Mouse (Mus musculus) monocyte, adult 5-6 weeks (primary cell): ENCODE results near the gene Pth2. TPM values are rescaled to one million over a fixed set of nuclear protein-coding genes. Genes with fewer than 3 reads are reported as not detected.
A peak's percentile ranks its signal among the peaks of the same experiment; 100 is the strongest.

ENCODE experiments used
- ATAC-seq: fragments of 153-309, 156-312 bp; replicated peaks from 2 replicates; pipeline ENCODE4 v1.8.0; 2017; ENCODE audit warnings: mild to moderate bottlenecking; ENCODE audit not compliant: low TSS enrichment, insufficient number of reproducible peaks, severe bottlenecking, poor library complexity, low FRiP score
- total RNA-seq: library from RNA; stranded (forward); fragments of 200-1000, 200-491, 200-594 nt; gene quantifications from 3 replicates; pipeline ENCODE4 v1.2.3, GENCODE M21; 2017

The Pth2 gene
- total RNA-seq = not detected in 3 replicates

DNA sequence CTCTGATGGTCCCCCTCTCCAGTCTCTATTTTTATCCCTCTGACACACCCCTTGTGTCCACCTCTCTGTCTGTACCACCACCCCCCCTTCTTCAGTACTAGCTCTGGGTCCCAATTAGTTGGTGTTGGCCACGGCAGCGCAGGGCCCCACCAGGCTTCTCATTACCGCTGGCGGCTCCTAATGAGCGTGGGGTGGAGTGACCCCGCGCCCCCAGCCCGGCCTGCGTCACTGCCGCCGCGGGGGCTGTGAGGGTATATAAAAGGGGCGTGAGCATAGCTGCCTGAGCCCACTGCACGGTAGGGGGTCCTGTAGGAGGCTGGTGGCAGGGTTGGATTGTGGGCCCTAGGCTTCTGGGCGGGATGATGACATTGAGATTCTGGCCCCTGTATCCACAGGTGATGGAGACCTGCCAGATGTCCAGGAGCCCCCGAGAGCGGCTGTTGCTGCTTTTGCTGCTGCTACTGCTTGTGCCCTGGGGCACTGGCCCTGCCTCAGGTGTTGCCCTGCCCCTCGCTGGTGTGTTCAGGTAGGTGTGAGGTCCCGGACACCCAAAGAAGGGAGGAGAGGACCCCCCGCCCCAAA, at the start of gene Pth2:
TSS of gene Pth2 (plus strand) at position 100 of the 582 bp plus-strand sequence.
- no peak for ATAC-seq

DNA sequence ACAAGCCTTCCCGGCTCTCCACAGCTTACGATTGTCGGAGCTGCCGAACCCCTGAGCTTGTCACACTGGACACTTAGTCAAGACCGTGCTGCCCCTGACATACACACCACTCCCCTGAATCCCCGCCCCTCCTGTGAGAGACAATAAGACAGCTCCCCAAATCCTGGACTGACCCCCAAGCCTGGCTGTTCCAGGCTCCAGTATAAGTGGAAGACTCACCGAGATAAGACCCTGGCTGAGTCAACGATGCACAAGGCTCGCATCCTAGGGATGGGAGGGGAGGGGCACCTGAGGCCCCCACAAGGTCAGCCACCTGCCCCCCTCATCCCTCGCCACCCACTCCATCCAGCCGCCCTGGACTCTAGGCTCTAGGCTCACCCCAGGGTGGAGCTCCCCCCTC, 48.9 kb upstream of the Pth2 start:
- ATAC-seq = no peak

DNA sequence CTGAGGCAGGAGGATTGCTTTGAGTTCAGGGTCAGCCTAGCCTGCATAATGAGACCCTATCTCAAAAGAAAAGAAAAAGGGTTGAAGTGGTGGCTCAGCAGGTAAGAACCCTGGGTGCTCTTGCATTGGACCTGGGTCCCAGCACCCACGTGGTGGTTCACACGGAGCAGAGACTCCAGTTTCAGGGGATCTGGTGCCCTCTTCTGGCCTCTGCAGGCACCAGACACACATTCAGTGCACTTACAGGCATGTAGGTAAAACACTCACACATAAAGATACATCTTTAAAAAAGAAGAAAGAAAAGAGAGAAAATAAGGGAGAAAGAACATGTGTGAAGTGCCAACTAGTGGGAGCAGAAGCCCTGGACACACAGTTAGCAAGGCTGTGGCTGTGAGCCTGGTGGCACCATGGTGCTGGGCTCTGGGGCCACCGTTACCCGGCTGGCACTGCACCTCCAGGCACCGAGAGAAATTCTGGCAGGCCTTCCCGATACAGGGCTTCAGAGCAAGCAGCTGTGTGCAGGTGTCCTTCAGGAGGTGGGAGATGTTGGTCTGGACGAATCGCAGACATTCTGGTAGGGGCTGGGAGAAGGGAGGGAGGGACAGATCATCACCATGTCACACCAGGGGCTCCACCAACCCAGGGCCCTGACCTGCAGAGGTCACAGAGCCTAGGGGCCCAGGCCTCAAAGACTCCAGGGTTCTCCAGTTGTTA, 47.2 kb upstream of the Pth2 start:
- no peak for ATAC-seq

GRCm38 (mm10) chr7:45134544-45135026, 46.2 kb upstream of the Pth2 start:
- ATAC-seq = no peak; the same call in 1 of the 2 replicates

GRCm38 (mm10) chr7:45135370-45135769, 45.4 kb upstream of the Pth2 start:
- no peak for ATAC-seq

GRCm38 (mm10) chr7:45135993-45136567, 44.7 kb upstream of the Pth2 start, which contains the start of the genes Gm45713 and Flt3l:
Gene Gm45713 (minus strand): TSS chr7:45136231.
Gene Flt3l (minus strand): TSS chr7:45136432.
- ATAC-seq = peak; percentile 92

GRCm38 (mm10) chr7:45137171-45138006, 43.4 kb upstream of the Pth2 start:
- ATAC-seq = no peak

DNA sequence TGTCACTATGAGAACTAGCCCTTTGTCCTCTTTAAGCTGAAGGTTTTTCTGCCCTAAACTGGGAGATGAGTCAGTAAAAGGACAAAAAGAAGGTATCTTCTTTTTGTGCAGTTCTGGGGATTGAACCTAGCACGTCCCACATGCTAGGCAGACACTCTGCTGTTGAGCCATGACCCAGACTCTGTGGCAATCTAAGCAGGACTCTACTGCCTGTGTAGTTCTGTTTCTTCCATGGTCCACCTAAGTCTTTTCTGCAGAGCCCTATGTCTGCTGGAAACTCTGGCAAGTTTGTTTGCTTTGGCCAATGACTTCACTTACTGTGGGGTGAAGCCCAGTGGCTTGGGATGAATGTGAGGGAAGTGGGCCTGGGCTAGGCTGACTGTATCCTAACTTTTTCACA, 42.4 kb upstream of the Pth2 start:
- ATAC-seq = no peak

- ATAC-seq = no peak
Observed at GRCm38 (mm10) chr7:45139904-45140723, 40.7 kb upstream of the Pth2 start.

DNA sequence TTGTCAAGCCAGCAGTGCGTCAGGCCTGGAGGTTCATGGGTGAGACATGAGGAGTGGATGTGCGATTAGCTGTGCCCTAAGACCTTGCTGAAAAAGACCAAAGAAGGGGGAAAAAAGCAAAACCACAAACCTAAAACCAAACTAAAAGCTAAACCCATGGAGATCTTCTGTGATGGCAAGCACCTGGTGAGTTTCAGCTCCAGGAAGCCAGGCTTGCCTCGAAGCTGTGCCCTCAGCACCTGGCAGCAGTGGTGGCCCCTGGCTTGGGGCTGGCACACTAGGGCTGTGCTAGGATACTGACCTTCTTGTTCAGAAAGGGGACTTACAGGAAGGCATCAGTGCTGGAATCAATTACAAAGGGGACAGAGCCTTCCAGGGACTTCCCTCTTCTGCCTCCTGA, 39.5 kb upstream of the Pth2 start:
- no peak for ATAC-seq

- no peak for ATAC-seq
Observed at GRCm38 (mm10) chr7:45141914-45142313, 38.9 kb upstream of the Pth2 start.

GRCm38 (mm10) chr7:45144368-45145174, 36.2 kb upstream of the Pth2 start:
- ATAC-seq = no peak

- ATAC-seq = no peak
Observed at GRCm38 (mm10) chr7:45145460-45145859, 35.3 kb upstream of the Pth2 start.

DNA sequence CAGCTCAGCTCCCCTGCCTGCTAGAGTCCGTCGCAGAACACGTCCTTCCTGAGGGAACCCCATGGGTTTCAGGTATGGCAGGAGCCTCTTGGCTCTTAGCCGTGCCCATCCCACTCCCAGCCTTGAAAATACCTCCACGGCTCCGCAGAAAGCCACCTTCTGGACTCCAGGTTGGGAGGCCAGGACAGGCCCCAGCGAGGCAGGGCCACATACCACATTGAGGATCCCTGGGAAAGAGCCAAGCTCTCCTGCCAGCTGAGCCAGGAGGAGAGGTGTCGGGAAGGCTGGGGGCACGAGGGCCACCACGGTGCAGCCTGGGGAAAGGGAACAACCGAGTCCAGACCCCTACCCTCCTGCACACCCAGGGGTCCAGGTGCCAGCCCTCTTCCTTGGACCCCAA, 33.5 kb upstream of the Pth2 start:
- ATAC-seq = no peak

DNA sequence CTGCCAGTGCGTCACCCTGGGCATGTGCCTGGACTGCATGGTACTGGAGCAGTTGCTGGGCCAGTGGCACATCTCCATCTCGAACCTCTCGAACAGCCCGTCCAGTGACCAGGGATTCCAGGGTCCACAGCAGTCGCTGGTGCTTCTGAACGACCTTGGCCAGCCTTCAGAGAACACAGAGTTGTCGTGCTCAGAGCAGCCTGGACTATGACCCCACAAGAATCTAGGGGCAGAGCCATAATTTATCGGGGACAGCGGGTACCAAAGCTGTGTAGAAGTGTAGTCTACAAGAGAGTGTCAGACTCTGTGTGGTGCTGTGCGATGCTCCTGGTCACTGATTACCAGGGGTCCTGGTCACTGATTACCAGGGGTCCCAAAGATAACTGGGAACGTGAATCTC, 32.9 kb upstream of the Pth2 start:
- no peak for ATAC-seq

DNA sequence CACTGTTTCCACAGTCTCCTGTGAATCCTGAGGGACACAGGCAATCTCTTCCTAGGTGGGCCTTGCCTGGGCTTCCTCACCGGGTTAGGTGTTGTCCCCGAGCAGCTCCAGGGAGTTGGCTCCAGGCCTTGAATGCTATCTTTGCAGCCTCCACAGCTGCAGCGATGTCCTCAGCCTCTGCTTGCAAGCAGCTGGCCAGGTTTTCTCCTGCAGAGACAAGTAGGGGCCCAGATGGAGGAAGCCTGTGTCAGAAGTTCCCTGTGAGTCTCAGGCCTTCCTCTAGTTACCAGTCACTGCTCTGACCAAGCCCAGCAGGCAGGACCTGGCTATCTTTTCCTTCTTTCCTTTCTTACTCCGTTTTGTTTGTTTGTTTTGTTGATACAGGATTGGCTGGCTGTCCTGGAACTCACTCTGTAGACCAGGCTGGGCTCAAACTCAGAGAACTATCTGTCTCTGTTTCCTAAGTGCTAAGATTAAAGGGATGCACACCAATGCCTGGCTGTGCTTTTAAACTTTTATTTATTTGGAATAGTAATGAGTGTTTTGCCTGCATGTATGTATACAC, 32.2 kb upstream of the Pth2 start:
- no peak for ATAC-seq

DNA sequence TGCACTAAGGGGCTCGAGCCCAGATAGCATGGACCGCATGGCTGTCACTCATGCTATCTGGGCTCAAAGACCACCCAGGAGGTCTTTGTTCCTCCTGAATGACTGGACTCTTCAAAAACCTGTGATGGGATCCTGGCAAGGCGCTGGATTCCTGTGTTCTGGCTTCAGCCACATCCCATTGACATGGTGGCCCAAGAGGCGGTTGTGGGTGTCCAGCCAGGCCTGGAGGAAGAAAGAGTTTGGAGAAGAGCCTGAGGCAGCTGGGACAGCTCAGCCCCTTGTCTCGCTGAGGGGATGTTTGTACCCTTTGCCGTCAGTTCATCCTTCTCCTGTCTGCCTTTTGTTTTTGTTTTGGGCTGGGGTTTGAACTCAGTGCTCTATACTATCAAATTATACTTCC, 31.2 kb upstream of the Pth2 start:
- ATAC-seq = no peak
